Mouse (Mus musculus) myocyte (in vitro differentiated cells): ENCODE measurements around the gene Ccr10.

ENCODE experiments used
- CEBPB ChIP-seq: IDR thresholded peaks from 2 replicates; pipeline ENCODE4 v1.6.1; 2011; ENCODE audit warnings: mild to moderate bottlenecking, moderate library complexity; ENCODE audit not compliant: poor library complexity, insufficient read depth, severe bottlenecking
- E2F4 ChIP-seq: IDR thresholded peaks from one replicate; pipeline ENCODE4 v1.6.1; 2011; ENCODE audit warnings: mild to moderate bottlenecking, control low read depth, moderate library complexity; ENCODE audit not compliant: insufficient read depth
- MAX ChIP-seq: IDR thresholded peaks from one replicate; pipeline ENCODE4 v1.6.1; 2011; ENCODE audit warnings: low read depth, mild to moderate bottlenecking, control low read depth
- MYOD1 ChIP-seq, 3 experiments: IDR thresholded peaks; one replicate each; pipeline ENCODE4 v1.6.1; 2011; ENCODE audit warnings: control low read depth in 2 of 3, low read depth in 2 of 3, mild to moderate bottlenecking in 2 of 3, moderate library complexity in 1 of 3; ENCODE audit not compliant: insufficient read length in 2 of 3, control insufficient read depth in 1 of 3
- MYOG ChIP-seq, 3 experiments: IDR thresholded peaks; one replicate each; pipeline ENCODE4 v1.6.1; 2011; ENCODE audit warnings: control low read depth in 2 of 3, low read depth in 2 of 3, mild to moderate bottlenecking in 2 of 3; ENCODE audit not compliant: insufficient read length in 2 of 3, control insufficient read depth in 1 of 3, insufficient read depth in 1 of 3
- POLR2A ChIP-seq: IDR thresholded peaks from one replicate; pipeline ENCODE4 v1.6.1; 2011; ENCODE audit warnings: low read depth, mild to moderate bottlenecking, control low read depth, moderate library complexity; ENCODE audit not compliant: insufficient read length
- POLR2AphosphoS2 ChIP-seq: IDR thresholded peaks from one replicate; pipeline ENCODE4 v1.6.1; 2011; ENCODE audit warnings: low read depth, control low read depth; ENCODE audit not compliant: insufficient read length
- REST ChIP-seq: IDR thresholded peaks from one replicate; pipeline ENCODE4 v1.6.1; 2011; ENCODE audit warnings: mild to moderate bottlenecking, control low read depth, moderate library complexity; ENCODE audit not compliant: insufficient read depth, insufficient read length
- TCF12 ChIP-seq: IDR thresholded peaks from one replicate; pipeline ENCODE4 v1.6.1; 2011; ENCODE audit warnings: mild to moderate bottlenecking, control low read depth; ENCODE audit not compliant: poor library complexity, insufficient read depth, severe bottlenecking
- TCF3 ChIP-seq: IDR thresholded peaks from one replicate; pipeline ENCODE4 v1.6.1; 2011; ENCODE audit warnings: low read depth, control low read depth; ENCODE audit not compliant: insufficient read length

GRCm38 (mm10) chr11:101190913-101191907, 16.0 kb upstream of the Ccr10 start:
- no peak for TF ChIP-seq POLR2A
- TF ChIP-seq MYOG (IDR thresholded peaks at IDR 0.05; ENCODE audit: control insufficient read depth in 1 of 3, insufficient read depth in 1 of 3, insufficient read length in 2 of 3, low read depth in 2 of 3), result no peak
- no peak for TF ChIP-seq E2F4
- TF ChIP-seq REST, result no peak
- no peak for TF ChIP-seq MAX
- no peak for TF ChIP-seq CEBPB
- peak in 1 of 3 experiments; percentile 1 for TF ChIP-seq MYOD1 (IDR thresholded peaks at IDR 0.05; ENCODE audit: control insufficient read depth in 1 of 3, insufficient read length in 2 of 3, low read depth in 2 of 3)
- TF ChIP-seq TCF12, result no peak
- peak; percentile 32 for TF ChIP-seq POLR2AphosphoS2
- no peak for TF ChIP-seq TCF3
